Mouse (Mus musculus) retina, embryonic 14.5 days (tissue): ENCODE measurements around the gene Tbx15.

Experiments used
- DNase-seq: peaks from one replicate; pipeline ENCODE4 v3.0.0-alpha.2; 2015; ENCODE audit warnings: low spot score

Tbx15 gene

DNA sequence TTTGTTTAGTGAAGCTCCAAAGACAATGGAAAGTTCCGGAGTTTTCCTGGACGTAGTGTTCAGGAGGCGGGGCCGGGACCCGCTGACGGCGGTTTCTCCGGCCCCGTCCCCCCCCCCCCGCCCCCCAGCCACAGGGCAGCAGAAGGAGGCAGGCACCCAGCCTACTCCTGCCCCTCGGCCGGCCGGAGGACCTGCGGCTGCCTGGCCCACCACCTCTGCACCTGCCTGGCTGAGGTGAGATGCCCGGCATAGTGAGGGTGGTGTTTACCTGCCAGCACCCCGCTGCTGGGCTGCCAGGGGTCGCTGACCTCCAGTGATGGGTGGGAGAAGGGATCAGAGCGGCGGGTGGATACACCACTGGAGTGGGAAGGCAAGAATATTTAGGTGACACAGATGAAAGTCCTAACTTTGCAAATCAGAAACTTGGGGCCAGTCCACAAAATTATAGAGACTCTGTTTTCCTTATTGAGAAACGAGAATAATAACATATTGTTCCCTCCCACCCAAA, at the start of gene Tbx15:
TSS of gene Tbx15 (plus strand) at position 169 of the 508 bp plus-strand sequence.
- no peak for DNase-seq

DNA sequence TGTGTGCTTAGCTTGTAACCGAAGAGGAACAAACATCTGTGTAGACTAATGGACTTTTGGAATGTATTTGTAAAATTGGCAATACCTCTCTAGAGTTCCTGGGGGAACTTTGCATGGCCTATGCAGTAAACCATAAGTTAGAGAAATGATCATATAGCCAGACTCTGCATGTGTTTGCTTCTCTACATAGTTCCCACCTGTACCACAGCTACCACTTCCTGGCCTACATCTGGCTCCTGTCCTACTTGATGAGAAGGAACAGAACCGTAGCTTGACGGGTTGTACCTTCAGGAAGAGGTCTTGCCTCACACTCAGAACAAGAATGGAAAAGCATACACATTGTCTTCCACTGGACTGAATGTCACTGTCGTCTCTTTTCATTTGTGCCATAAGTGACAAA, 46.6 kb upstream of the Tbx15 start:
- no peak for DNase-seq

DNA sequence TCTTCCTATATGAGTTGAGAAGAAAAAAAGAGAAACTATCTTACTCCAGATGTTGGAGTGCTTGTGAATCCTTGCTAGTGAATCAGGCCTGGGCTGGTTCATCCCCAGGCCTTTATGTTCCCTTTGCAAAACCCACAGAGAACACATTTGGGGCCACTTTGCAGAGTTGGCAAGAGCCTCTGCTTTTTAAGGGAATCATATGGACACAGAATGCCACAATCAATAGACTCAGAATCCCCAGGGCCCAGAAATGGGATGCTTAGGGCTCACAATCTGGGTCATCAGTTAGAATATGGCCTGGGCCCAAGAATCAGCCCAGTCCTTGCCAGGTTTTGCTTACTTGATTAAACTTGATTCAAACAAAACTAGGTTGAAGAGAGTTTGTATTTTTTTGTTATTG, 36.9 kb upstream of the Tbx15 start:
- DNase-seq: no peak

DNA sequence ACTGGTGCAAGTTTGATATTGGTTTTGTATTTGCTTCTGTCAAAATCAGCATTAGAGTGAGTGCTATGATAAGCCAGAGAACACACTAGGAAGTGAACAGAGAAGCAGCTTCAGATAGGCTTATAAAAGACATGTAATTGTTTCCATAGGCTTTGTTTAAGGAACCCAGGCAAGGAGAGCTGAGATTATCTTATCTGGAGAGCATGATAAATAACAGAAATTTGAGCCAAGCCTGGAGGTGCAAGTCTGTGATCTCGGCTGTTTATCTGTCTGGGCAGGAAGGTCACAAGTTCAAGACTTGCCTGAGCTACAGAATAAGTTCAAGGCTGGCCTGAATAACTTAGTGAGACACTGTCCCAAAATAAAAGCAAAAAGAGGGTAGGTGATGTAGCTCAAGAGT, 31.8 kb upstream of the Tbx15 start:
- DNase-seq: no peak

DNA sequence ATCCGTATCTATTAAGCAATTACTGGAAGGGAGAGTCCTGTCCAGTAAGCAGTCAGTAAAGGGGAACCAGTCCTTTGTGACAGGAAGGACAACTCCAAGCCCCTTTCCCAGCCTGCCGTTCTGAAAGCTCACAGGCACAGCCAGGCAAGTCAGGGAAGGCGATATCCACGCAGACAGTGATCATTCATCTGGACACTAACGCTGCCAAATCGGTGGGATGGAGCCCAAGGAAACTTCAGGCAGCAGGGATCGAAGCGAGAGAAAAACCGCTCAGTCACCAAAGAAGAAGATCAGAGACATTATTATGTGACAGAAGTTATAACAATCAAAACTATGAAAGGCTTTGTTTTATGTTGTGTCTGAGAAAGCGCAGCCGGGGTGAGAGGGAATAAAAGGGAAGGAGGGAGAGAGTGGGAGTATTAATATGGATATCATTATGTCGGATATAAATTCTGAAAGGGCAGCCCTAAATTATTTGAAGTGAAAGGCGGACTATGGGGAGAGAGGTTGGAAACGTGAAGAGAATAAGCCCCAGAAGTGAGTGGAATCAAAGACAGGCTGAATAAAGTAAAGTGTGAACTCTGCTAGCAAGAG, 29.0 kb upstream of the Tbx15 start:
- peak; percentile 31 for DNase-seq

DNA sequence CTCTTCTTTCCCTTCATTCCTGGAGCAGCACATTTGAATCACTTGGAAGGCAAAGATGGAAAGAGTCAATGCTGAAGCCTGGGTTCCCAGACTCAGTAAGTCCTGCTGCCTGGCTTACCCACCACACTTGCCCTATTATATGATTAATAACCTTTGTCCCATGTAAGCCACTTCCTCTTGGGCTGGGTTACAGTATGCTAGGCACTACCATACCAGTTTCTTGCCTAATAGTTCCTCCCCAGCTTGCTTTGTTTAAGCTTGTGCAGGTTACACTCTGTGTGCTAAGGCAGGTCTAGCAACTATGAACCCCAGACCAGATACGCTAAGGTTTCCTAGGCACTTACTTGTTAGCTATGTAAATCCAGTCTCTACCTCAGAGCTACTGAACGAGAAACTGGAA, 12.4 kb upstream of the Tbx15 start:
- no peak for DNase-seq

DNA sequence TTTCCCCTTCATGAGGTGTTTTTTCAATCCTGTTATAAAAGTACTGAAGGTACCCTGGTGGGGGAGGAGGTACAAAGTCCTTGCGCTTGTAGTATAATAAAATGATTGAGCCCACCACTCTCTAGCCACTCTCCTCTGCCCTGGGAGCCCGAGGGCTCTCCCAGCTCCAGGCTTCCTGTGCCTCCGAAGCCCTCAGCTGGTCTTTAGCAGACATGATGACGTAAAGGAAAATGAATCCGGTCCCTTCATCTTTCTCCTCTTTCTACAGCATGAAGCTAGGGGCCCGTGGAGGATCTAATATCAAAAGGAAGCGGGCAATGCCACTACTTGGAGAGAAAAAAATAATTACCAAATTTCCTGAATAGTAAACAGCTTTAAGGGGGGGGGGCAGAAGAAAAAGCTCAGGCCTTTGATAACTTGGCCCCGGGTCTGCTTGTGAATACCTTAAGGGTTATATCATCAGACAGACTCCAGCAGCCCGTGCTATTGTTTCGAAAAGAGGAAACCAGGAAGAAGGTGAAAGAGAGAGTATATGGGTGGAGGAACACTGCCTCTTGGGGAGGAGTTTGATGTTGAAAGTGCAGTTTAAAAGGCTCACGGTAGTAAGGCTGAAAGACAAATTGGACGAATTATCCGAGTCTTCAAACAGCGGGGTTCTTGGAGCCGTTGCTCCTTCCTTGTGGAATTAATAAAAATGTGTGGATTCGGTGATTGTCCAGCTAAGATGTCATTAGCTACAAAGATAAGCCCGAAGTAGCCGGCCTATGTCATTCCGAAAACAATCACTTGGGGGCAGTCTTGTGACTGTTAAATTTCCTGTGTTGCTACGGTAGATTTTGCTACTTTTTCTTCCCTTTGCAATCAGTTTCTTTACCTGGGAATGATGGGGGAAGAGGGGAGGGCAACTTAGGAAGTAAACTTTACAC, 6.5 kb upstream of the Tbx15 start:
- DNase-seq: peak; percentile 86

DNA sequence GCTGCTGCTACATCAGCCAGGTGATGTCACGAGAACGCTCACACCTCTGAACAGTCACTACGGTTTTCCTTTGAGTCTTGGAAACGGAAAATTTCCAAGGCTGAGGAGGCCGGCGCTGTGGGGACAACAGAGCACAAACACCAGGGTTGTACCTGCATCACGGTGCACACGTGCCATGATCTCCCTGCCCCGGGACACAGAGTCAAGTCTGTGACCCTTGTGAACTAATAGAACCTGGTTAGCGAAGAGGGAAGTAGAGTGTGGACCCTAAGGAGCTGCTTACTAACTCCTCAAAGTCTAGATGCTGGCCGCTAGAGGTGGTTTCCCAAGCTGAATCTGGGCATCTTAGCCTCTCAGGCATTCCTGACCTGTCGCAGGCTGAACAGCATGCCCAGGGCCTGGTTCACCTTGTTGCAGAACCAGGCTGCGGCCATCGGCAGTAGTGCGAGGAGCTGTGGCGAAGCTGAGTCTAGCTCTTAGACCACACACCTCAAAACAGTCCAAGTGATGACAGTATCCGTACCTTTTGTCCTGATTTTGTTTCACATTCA, 5.8 kb upstream of the Tbx15 start:
- peak; percentile 15 for DNase-seq

DNA sequence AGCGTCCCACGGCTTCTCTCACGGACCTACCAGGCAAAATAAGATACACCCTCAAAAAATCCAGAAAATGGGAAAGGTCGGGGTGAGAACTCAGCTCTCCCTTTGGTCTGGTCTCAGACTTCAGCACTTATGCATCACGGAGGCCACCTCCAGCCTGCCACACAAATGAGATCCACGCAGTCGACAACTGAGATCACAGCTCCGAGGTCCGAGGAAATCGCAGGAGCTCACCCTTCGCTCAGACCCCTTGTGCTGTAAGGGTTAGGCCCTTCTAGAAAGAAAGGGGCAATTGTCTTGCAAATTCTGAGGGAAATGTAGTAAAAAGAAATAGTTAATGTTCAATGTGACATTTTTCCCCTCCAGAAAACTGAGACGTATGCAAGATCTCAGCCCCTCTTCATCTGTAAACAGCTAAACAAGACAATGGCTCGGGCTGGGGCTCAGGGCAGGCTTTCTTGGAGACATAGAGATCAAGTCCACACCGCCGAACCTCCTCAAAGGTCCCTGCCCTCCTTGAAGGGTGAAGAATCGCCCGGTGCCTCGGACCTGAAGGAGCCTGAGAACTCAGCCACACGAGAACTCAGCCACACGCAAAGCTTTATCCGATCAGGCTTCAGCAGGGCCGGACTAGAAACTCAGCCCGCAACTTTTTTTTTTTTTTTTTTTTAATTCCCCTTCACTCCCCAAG, 4.9 kb upstream of the Tbx15 start:
- peak; percentile 32 for DNase-seq

DNA sequence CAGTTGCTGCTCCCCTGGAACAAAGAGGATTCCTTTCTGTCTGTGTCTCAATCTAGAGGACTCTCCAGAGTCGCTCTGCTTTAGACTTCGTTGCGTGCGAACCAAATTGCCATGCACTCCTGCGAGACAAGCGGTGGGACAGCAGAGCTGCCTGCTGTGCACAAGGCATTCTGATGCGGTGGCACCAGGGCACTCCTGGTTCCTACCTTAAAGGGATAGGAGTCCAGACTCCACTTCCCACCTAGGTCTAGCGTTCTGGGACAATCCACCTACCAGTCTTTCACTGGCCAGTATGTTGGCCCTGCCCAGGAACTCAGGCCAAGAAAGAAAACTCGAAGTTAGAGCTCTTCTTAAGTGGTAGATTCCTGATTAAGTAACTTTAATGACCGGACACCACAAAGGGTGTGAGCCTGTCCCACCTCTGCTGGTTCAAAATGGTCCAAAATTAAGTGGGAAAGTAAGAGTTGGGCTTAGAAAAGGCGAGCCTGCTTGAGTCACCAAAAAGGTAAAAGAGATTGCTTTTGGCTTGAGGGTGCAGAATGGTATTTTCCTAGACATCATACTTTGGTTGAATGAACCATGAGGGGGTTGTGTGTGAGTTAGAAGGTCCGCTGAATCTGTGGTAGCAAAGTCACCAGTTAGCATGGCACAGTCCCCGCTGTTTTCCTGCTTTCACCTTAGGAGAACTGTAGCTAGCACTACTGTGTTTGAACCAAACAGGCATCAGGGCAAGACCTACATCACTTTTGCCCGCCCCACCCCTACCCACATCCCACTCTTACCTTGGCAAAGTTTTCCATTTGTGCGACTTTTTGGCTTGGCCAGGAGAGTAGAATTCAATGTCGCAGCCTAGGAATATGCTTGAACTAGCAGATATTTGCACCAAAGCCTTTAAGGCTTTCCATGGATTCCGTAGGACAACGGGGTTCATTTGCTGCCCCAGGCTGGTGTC, 4.1 kb upstream of the Tbx15 start:
- peak; percentile 10 for DNase-seq

DNA sequence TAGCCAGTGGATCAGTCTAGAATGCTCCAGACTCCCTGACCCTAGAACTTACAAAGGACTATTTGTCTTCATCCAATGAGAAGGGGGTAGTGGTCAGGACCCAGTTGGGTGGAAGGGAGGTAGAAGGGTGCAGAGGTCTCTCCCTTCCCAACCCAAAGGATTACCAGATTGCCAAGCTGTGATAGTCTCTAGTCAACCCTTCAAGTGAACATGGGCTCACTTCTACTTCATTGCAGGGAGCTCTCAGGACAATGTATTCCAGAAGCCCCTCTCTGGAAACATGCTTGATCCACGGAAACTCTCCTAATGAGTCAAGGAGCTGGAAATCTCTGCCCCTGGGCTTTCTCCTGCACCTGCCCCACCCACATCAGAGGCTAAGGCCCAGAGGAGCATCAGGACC, 1.5 kb upstream of the Tbx15 start:
- DNase-seq: peak; percentile 13

DNA sequence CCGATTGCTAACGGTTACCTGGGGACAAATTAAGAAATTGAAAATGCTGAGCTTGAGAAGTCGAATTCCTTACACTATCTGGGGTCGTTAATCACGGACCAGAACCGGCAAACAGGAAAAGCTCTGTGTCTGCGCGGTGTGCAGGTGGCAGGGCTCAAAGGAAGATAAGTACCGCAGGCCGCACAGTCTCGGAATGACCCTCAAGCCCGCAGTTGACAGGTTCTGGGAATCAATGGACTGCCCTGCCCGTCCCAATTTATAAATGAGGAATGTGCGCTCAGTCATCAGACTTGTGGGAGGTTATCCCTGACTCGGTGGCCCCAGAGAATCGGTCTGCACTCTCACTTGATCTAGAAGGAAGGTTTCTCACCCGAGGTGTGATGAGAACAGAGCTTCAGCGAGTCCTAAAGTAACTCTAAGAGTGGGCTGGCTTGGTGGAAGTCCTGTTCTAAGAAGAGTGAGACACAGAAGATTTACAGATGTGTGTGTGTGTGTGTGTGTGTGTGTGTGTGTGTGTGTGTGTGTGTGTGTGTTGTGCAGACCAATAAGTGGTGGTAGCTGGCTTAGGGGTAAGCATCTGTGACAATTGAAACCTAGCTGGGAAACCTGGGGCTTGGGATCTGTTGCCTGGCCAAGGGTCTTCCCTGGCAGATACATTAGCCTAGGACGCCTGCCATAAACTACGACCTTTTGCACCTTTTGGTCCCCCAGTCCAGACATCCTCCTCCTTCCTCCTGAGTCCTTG, 708 bp upstream of the Tbx15 start:
- DNase-seq: peak; percentile 8

DNA sequence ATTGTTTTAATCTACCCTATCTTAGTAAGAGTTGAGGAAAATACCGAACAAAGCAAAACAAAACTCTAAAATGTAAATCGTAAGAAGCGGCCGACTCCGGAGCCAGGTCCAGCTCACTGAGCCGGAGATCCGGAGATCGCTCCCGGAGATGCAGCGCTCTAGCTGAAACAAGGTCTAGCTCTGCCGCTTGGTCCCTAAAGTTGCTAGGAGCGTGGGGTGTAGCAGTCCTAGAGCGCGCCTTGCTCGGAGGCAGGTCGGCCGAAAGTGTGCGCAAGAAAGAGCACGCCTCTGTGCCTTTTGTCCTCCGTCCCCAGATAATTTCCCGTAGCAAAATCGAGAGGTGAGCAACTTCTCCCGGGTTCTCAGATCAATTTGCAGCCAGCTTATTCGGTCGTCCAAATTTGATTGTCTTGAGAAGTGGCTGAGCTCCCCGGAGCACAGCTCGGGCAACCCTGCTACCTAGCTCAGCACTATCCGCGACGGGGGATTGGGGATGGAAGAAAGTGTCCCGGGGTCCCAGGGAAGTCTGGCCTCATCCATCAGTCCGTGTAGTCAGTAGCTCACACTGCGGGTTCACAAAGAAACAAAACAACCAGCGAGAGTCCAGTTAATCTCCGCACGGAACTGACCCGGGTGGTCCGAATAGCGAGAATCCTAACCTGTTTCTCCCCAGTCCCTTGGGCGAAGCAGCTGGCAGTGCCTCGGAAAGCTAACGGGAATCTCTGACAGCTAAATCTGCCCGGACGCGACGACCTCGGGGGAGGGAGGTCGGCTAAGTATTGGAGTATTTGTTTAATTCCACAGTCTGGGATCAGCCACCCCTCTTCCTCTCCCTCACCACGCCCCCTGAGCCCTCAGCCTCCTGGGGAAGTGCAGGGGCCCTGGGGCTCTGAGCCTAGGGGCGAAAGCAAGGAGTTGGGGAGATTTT, 894 bp downstream of the Tbx15 start:
- peak; percentile 41 for DNase-seq

DNA sequence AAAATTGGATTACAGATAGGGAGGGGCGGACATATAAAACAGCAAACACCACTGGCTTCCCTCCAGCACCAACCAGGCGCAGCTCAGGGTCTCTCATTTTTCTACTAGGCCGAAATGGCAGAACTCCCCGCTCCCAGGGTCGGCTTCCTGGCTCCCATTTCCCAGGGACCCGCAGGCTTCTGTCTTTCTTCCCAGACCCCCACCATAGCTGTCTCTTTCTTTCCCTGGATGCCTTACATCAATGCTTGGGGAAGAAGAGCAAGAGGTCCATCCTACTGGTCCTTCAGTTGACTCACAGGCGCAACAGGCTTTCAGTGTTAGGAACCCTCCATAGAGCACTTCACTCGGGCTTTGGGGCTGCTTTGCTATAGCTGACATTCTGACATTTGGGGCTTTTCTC, 2.3 kb downstream of the Tbx15 start:
- DNase-seq: peak; percentile 10

DNA sequence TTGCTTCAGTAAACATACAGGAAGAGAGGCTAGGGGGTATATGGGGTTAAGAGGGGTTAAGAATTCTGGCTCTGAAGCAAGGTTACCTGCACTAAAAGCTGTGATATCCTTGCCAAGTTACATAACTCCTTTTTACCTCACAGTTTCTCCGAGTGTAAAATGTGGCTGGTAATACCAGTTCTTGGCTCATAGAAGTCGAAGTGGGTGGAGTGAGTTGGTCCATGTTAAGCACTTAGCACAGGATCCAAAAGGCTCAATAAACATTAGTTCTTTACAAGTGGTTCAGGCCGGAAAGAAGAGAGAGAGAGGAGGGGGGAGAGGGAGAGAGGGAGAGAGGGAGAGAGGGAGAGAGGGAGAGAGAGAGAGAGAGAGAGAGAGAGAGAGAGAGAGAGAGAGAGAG, 5.2 kb downstream of the Tbx15 start:
- no peak for DNase-seq

DNA sequence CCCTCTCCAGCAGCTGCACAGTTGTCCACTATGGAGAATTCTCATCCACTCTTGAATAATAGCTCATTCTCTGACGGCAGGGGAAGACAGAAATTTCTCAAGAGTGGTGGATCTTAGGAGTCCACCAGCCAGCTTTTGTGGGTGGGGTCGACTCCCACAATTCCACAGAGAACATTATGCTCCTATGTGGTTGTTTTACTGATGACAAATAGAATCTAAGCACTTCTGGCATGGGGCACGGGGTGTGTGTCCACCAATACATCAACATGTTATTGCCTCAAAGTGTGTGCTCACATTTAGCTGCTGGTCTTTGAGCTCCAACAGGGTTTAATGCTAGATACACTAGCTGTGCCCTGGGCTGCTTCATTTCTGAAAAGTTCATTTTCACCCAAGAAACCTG, 6.4 kb downstream of the Tbx15 start:
- DNase-seq: peak; percentile 2

DNA sequence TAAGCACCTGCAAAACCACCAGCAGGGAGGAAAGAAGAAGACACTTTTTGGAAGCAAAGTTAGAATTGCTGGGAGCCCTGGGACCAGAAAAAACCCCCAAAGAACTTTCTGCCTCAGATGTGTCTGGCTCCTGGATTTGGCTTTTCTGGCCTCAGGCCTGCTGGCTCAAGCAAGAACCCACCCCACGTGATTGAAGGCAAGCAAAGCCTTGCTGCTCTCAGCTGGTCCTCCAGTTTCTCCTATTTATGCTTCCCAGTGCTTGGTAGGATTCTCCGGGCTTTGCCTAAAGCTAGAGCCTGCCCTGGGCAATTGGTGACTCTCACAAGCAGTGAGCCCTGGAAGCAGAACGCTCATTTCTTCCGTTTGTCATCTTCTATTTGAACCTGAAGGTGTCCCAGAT, 7.4 kb downstream of the Tbx15 start:
- DNase-seq: peak; percentile 1

DNA sequence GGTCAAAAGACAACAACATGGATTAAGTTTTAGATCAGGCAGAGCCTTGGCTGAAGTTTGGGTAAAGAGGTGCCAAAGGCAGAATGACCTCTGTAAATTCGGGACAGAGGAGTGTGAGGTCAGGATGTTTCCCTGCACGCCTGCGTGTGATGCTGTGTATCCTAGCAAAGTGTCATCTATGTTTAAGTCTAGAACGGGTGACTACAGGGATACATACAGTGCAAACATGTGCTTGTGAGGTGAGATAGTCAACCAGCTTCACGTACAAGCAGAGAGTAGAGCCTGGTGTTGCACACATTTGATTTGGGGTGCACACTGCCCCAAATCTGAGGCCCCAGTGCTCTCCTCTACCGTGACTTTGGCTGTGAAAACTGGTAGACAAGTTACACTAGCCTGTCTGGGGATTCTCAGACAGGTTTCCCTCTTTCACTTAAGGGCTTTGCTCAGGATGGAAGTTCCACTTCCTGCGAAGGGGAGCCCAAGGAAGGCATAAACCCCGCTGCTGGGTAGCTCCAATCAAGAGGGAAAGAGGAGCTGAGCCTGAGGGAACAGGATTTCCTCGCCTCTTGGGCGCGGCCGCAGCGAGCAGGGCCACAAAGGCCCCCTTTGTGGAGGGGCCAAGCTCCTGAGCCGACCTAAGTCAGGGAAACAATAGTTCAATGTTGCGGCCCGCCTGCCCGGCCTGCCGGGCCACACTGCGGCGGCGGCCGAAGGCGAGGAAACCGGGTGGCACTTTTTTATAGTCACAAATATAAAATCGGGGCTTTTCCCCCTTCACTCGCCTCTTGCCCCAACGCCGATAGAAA, 8.0 kb downstream of the Tbx15 start:
- DNase-seq: peak; percentile 22
